Mouse (Mus musculus) liver, embryonic 12.5 days (tissue): ENCODE results near the gene Rab8a. TPM values are rescaled to one million over a fixed set of nuclear protein-coding genes. Genes with fewer than 3 reads are reported as not detected.

ENCODE experiments used
- ATAC-seq: fragments of 200-750 bp; cut with Nextera tagmentation; 2 replicates; pipeline ENCODE4 v1.8.0; 2017; ENCODE audit warnings: moderate number of reproducible peaks, mild to moderate bottlenecking, moderate library complexity
- H3K27ac ChIP-seq: fragments of 300-500 bp; sonication (generic); 2 replicates; pipeline ENCODE4 v1.5.1; 2016; ENCODE audit warnings: mild to moderate bottlenecking
- H3K27me3 ChIP-seq: fragments of 300-500 bp; sonication (generic); replicated peaks from 2 replicates; pipeline ENCODE4 v1.6.1; 2016; ENCODE audit warnings: mild to moderate bottlenecking, moderate library complexity
- H3K36me3 ChIP-seq: fragments of 300-500 bp; sonication (generic); 2 replicates; pipeline ENCODE4 v1.6.1; 2016; ENCODE audit warnings: mild to moderate bottlenecking, moderate library complexity
- H3K4me1 ChIP-seq: fragments of 300-500 bp; sonication (generic); 2 replicates; pipeline ENCODE4 v1.6.1; 2016
- H3K4me2 ChIP-seq: fragments of 300-500 bp; sonication (generic); 2 replicates; pipeline ENCODE4 v1.6.1; 2016; ENCODE audit warnings: mild to moderate bottlenecking, moderate library complexity
- H3K4me3 ChIP-seq: fragments of 300-500 bp; sonication (generic); 2 replicates; pipeline ENCODE4 v1.5.1; 2016; ENCODE audit warnings: mild to moderate bottlenecking, moderate library complexity
- H3K9ac ChIP-seq: fragments of 300-500 bp; sonication (generic); 2 replicates; pipeline ENCODE4 v1.6.1; 2016; ENCODE audit warnings: mild to moderate bottlenecking, moderate library complexity
- H3K9me3 ChIP-seq: fragments of 300-500 bp; sonication (generic); replicated peaks from 2 replicates; pipeline ENCODE4 v1.6.1; 2016; ENCODE audit warnings: mild to moderate bottlenecking, moderate library complexity
- WGBS: fragments of 180-500 bp; shearing (Covaris S2); methylation state at CpG from one replicate; pipeline ENCODE4 v1.1.7; 2016; ENCODE audit not compliant: insufficient replicate concordance; 5-methylcytosine and 5-hydroxymethylcytosine counted together
- polyA plus RNA-seq: library from polyadenylated mRNA; unstranded; fragments of >200 nt; fragmentation: Nextera tagmentation; extraction: Ambion mirVana; gene quantifications from 2 replicates; pipeline ENCODE4 v1.2.1, GENCODE M21; 2016

The Rab8a gene
- polyA plus RNA-seq, 1 experiment from 2014 or later, result 82.3 TPM

DNA sequence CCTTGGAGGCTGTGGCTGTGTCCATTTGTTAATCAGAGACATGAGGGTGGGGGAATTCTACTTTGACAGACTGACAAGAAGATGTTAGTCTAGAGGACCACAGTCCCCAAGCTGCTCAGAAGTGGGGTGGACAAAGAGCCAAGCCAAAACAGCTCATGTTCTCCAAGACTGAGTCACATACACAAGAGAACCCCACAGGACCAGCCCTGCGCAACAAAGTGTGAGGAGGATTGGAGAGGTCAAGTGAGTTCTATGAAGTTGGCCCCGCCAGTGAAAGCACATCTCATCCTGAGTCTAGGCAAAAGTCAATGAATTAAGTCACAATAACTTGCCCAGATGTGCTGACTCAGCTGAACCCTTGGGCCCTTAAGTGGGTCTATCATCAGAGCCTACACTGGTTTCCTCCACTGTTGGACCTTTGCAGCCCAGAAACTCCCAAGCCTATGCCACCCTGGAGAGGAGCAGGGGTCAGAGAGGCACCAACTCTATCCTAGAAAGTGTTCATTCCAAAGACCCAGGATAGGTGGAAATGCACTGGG lies 26.9 kb downstream of the Rab8a start:
- Histone ChIP-seq H3K4me1 (no peaks in the 10 kb centered on the region), H3K27me3 (no peaks in the 10 kb centered on the region), H3K36me3 (no peaks in the 10 kb centered on the region), H3K4me2 (no peak overlapping the region), H3K27ac (no peak overlapping the region), H3K9me3 (no peaks in the 10 kb centered on the region), H3K9ac (no peak overlapping the region), H3K4me3 (no peak overlapping the region)
- no peak for ATAC-seq
- WGBS, result 71% methylated on average over 2 of the region's 2 CpGs

DNA sequence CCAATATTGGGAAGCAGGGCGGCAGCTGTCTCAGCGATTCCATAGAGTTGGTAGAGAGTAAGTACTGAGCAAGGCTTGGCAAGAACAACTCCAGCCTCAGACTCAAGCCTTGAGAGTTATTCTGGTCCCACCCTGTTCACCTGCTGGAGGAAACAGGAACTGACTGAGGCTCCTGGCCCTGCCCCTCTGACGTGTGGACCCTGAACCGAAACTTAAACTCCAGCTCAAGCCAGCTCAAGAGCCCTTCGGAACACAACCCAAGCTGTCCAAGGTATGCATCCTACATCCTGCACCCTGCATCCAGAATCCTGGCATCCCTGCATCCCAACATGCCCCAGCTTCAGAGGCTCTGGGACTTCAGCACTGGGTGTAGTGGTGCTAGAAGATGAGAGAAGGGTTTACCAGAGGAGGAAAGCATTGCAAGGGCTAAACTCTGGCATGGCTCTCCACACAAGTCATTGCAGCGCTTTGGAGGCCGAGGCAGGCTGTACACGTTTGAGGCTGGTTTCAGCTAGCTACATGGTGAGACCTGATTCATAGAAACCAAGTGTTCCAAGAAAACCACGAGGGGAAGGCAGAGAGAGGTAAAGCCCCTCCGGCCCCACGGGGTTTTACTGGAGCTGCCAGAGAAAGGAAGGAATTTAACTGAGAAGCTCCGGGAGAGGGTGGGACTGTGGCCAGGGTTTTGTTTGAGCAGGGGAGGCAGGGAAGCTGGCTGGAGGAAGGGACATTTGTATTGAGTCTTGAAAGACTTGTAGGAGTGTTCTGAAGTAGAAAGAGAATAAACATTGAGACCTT lies 28.6 kb downstream of the Rab8a start, which contains the start of gene Hsh2d:
TSS of gene Hsh2d (plus strand) at position 222 of the 798 bp plus-strand sequence.
- Histone ChIP-seq H3K9ac (no peak within 1 kb of the TSS), H3K27me3 (no peaks in the 10 kb centered on the region), H3K27ac (no peak within 1 kb of the TSS), H3K36me3 (no peaks in the 10 kb centered on the region), H3K9me3 (no peaks in the 10 kb centered on the region), H3K4me3 (peak within 1 kb of the TSS; percentile 10; the same call in 1 of the 2 replicates), H3K4me1 (no peaks in the 10 kb centered on the region), H3K4me2 (0 out of 2 replicates have a peak within 1 kb of the TSS, but pooled peaks have one; percentile 8)
- no peak for ATAC-seq
- WGBS, result 59% methylated on average over 12 of the region's 12 CpGs

DNA sequence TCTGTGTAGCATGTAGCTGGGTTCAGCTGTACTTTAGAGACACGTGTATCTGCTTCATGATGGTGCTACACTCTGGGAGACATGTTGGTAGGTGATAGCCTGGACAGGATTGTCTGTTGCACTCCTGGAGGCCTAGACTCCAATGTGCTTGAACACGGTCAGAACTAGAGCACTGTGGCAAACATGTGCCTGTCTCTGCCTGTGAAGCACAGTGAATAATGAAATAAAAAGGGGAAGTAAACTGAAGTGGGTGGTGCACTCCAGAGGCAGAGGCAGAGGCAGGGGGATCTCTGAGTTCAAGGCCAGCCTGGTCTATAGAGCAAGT lies 29.2 kb downstream of the Rab8a start:
- Histone ChIP-seq H3K27me3 (no peaks in the 10 kb centered on the region), H3K36me3 (no peaks in the 10 kb centered on the region), H3K4me1 (no peaks in the 10 kb centered on the region), H3K4me2 (no peak overlapping the region), H3K9me3 (no peaks in the 10 kb centered on the region), H3K4me3 (no peak overlapping the region), H3K9ac (no peak overlapping the region), H3K27ac (no peak overlapping the region)
- ATAC-seq, result no peak
- 59% methylated on average over 2 of the region's 2 CpGs for WGBS

DNA sequence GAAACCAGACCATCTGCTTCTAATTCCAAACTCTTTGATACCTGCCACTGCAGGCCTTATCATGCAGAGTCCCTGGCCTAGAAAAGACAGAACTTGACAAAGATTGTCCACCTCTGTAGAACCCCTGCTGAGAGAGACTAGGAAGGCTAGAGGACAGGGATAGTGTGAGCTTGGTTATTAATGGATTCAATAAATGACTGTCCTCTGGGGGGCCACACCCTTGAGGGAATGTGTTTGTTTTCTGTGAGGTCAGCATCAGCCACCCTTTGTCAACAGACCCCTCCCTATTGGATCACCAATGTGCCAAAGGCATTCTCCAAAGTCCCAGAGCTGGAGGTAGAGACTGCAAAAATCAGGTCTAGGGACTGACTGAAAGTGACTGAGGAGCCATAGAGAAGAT lies 31.1 kb downstream of the Rab8a start:
- Histone ChIP-seq H3K27ac (no peak overlapping the region), H3K9me3 (no peaks in the 10 kb centered on the region)

DNA sequence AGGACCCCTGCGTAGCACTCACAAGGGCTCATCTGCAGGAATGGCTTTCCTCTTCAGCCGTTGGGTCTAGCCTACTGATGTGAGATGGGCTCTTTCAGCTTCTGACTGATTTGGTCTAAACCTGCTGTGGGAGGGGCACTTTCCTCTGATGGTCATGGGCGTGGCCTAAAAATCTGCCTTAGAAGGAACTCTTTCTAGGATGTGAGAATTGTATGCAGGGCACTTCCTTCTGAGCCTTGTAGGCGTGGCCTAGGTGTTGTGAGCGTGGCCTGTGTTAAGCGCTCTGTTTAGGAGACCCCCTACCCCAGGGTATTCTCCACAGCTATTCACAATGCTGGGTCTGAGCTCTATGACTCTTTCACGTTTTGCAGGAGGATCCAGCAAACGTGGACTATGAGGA lies 37.0 kb downstream of the Rab8a start:
- no peaks in the 10 kb centered on the region for H3K36me3 ChIP-seq
- no peak overlapping the region for H3K4me2 ChIP-seq
- peaks cover 6% of the 10 kb centered on the region for H3K9me3 ChIP-seq
- H3K9ac ChIP-seq, result no peak overlapping the region
- no peak overlapping the region for H3K4me3 ChIP-seq
- ATAC-seq, result peak; percentile 40; the same call in 1 of the 2 replicates
- 44% methylated on average over 8 of the region's 8 CpGs for WGBS
- H3K27ac ChIP-seq, result no peak overlapping the region
- H3K27me3 ChIP-seq, result no peaks in the 10 kb centered on the region
- H3K4me1 ChIP-seq, result no peaks in the 10 kb centered on the region

More for the DNA sequence above, 31.1 kb downstream of the Rab8a start:
- H3K27me3 ChIP-seq, result no peaks in the 10 kb centered on the region
- H3K4me1 ChIP-seq, result no peaks in the 10 kb centered on the region
- no peaks in the 10 kb centered on the region for H3K36me3 ChIP-seq
- no peak overlapping the region for H3K4me3 ChIP-seq
- no peak overlapping the region for H3K4me2 ChIP-seq
- ATAC-seq, result no peak
- no peak overlapping the region for H3K9ac ChIP-seq

DNA sequence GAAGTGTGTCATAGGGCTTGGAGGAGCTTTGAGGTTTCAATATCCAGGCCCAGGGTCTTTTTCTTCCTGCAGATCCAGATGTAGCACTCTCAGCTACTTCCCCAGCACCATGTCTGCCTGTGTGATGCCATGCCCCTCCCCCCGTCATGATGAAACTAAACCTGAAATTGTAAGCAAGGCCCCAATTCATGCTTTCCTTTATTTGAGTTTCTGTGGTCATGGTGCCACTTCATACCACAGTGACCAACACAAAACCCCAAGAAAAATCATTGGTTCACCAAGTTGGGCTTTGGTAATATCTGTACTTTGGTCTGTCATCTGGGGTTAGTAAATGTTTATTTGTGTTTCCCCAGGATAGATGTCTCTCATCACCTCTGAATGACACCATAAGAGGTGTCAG lies 47.6 kb downstream of the Rab8a start:
- no peak for ATAC-seq
- 58% methylated on average over 1 of the region's 1 CpGs for WGBS
- H3K9me3 ChIP-seq, result peaks cover 2% of the 10 kb centered on the region; the same call in 1 of the 2 replicates

DNA sequence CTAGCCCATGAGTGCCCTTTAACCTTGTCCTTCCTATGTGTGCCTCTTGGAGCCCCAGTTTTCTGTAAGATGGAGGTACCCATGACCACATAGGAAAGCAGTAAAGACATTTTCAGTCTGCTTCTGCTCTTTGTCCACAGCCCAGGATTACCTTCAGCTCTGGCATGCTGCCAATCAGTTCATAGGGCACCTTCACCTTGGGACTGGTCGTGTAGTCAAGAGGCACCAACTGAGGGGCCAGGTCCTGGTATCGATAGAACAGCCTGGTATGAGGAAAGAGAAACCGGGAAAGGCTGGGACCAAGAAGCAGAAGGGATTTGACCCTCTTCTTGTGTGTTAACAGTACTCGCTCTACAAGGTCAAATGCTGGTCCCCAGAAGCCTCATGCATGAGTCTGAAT lies 49.2 kb downstream of the Rab8a start:
- no peak for ATAC-seq
- Histone ChIP-seq H3K36me3 (no peaks in the 10 kb centered on the region), H3K4me1 (no peaks in the 10 kb centered on the region), H3K9me3 (no peaks in the 10 kb centered on the region), H3K27ac (no peak overlapping the region), H3K9ac (no peak overlapping the region), H3K4me2 (no peak overlapping the region), H3K4me3 (no peak overlapping the region), H3K27me3 (no peaks in the 10 kb centered on the region; the same call in 1 of the 2 replicates)
- 60% methylated on average over 4 of the region's 4 CpGs for WGBS

More for the DNA sequence above, 47.6 kb downstream of the Rab8a start:
- Histone ChIP-seq H3K27ac (no peak overlapping the region), H3K4me3 (no peak overlapping the region), H3K4me1 (no peaks in the 10 kb centered on the region), H3K36me3 (no peaks in the 10 kb centered on the region), H3K27me3 (no peaks in the 10 kb centered on the region; the same call in 1 of the 2 replicates), H3K4me2 (no peak overlapping the region), H3K9ac (no peak overlapping the region)

DNA sequence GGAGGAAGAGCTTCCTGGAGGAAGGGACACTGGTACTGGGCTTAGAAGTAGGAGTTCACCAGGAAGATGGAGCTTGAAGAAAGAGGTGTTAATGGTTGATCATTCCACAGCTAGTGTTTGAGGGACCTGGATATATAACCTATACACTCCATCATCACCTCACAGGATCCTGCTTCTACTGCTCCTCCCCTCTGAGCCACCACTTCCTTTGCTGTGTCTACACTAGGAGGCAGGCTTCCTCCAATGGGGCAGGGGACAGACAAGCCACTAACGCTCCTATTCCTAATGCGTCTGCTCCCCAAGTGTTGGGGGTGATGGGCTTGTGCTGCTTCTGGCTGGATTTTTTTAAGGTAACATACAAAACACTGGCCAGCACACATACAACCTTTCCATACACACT lies 49.7 kb downstream of the Rab8a start:
- no peak overlapping the region for H3K4me3 ChIP-seq
- ATAC-seq, result no peak
- H3K9me3 ChIP-seq, result no peaks in the 10 kb centered on the region
- no peaks in the 10 kb centered on the region; the same call in 1 of the 2 replicates for H3K27me3 ChIP-seq
- 24% methylated on average over 2 of the region's 2 CpGs for WGBS
- H3K4me2 ChIP-seq, result no peak overlapping the region
- no peak overlapping the region for H3K9ac ChIP-seq
- no peak overlapping the region for H3K27ac ChIP-seq
- no peaks in the 10 kb centered on the region for H3K4me1 ChIP-seq
- H3K36me3 ChIP-seq, result no peaks in the 10 kb centered on the region

DNA sequence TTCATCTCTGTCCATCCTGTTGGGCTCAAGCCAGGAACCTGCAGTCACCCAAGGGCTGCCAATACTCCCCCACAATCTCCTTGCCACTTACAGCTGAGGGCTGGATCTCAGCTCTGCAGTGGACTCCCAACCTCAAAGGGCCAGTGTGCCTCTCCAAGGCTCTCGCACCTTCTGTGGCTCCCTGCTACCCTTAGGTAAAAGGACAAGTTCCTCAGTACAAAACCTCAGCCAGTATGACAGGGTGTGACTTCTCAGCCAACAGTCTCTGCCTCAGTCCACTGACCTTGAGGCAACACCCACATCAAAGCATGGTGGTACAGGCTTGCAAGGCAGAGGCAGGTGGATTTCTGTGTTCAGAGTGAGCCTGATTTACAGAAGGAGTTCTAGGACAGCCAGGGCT lies 50.8 kb downstream of the Rab8a start:
- no peak overlapping the region for H3K9ac ChIP-seq
- no peaks in the 10 kb centered on the region; the same call in 1 of the 2 replicates for H3K27me3 ChIP-seq
- no peak overlapping the region for H3K4me3 ChIP-seq
- no peaks in the 10 kb centered on the region for H3K9me3 ChIP-seq
- H3K36me3 ChIP-seq, result no peaks in the 10 kb centered on the region
- H3K4me1 ChIP-seq, result no peaks in the 10 kb centered on the region
- no peak overlapping the region for H3K4me2 ChIP-seq
- 59% methylated on average over 1 of the region's 1 CpGs for WGBS
- ATAC-seq, result no peak
- no peak overlapping the region for H3K27ac ChIP-seq

DNA sequence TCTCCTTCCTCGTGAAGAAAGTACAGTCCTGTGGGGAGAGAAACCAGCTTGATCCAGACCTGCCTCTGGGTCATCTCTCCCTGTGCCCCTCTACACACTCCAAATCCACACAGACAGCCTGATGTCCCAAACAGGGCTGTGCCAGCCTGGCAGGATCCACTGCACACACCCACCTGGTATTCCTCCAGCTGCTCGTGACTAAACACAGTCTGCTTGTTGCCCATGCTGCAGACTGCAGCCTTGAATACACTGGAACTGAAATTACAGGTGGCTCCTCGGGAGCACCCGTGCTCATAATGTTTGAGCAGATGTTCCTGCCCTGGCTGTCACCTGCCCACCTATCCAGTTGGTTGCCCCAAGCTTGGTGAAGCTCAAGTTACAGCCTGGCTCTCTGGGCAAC lies 51.8 kb downstream of the Rab8a start, which contains the start of gene Cib3:
TSS of gene Cib3 (minus strand) at position 87 of the 400 bp plus-strand sequence.
- Histone ChIP-seq H3K9ac (no peak within 1 kb of the TSS), H3K4me3 (no peak within 1 kb of the TSS), H3K36me3 (no peaks in the 10 kb centered on the region), H3K9me3 (no peaks in the 10 kb centered on the region), H3K4me2 (no peak within 1 kb of the TSS), H3K27me3 (no peaks in the 10 kb centered on the region; the same call in 1 of the 2 replicates), H3K4me1 (no peaks in the 10 kb centered on the region), H3K27ac (no peak within 1 kb of the TSS)
- WGBS, result 44% methylated on average over 4 of the region's 4 CpGs
- ATAC-seq, result no peak

DNA sequence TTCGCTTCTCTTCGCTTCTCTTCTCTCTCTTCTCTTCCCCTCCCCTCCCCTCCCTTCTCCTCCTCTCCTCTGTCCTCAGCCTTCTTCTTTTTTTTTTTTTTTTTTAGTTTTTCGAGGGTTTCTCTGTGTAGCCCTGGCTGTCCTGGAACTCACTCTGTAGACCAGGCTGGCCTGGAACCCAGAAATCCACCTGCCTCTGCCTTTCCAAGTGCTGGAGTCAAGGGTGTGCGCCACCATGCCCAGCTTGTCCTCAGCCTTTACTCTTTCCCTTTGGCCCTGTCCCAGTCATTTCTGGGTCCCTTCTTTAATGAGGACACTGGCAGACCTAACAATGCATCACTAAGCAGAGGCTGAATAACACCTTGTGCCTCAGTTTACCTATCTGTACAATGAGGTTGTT lies 52.5 kb downstream of the Rab8a start, which contains the start of gene Gm11034:
TSS of gene Gm11034 (minus strand) at position 101 of the 400 bp plus-strand sequence.
- no peak for ATAC-seq
- Histone ChIP-seq H3K4me3 (no peak within 1 kb of the TSS), H3K27ac (no peak within 1 kb of the TSS), H3K27me3 (no peaks in the 10 kb centered on the region; the same call in 1 of the 2 replicates), H3K9me3 (no peaks in the 10 kb centered on the region), H3K4me2 (no peak within 1 kb of the TSS), H3K4me1 (no peaks in the 10 kb centered on the region), H3K36me3 (no peaks in the 10 kb centered on the region), H3K9ac (no peak within 1 kb of the TSS)
- WGBS, result 56% methylated on average over 4 of the region's 4 CpGs

DNA sequence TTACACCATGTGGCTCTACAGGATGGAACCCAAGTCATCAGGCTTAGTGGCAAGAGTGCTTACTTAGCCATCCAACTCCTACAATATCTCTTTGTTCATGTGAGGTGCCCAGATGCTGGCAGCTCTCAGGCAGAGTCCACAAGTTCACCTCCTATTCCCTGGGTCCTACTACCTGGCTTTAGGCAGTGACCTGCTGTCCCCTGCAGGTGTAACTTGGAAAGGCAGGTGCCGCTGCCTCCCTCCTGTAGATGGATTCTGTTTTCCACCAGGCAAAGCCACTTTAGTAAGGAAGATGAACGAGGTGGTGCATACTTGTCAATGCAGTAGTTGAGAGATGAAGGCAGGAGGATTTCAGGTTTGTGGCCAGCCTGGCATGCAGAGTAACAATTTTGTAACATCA lies 54.1 kb downstream of the Rab8a start:
- Histone ChIP-seq H3K36me3 (no peaks in the 10 kb centered on the region), H3K27me3 (no peaks in the 10 kb centered on the region; the same call in 1 of the 2 replicates), H3K4me1 (peaks cover under 1% of the 10 kb centered on the region), H3K4me3 (no peak overlapping the region), H3K27ac (no peak overlapping the region), H3K9me3 (no peaks in the 10 kb centered on the region), H3K4me2 (no peak overlapping the region), H3K9ac (no peak overlapping the region)
- WGBS, result 31% methylated on average over 2 of the region's 2 CpGs
- no peak for ATAC-seq
